Mouse (Mus musculus): ENCODE measurements around the gene Sptssb.

GRCm38 (mm10) chr3:69871174-69871573 is 11.4 kb upstream of the Sptssb start:
- TF ChIP-seq CTCF (IDR thresholded peaks at IDR 0.05; ENCODE audit: control insufficient read depth, insufficient read depth, insufficient read length) (no peak), MAX (IDR thresholded peaks at IDR 0.05) (no peak), MYOD1 (IDR thresholded peaks at IDR 0.05; ENCODE audit: control insufficient read depth, insufficient read length, low read depth) (no peak), USF1 (IDR thresholded peaks at IDR 0.05; ENCODE audit: low read depth) (no peak)
